Mouse (Mus musculus) T-helper 2 cell (primary cell): ENCODE measurements around the gene Gp9.

ENCODE experiments used
- in situ Hi-C: fragments of 300-600 bp; cut with MboI, MseI; formaldehyde crosslinking; loops from one replicate; pipeline ENCODE4 v1.15.1; 2025; ENCODE audit warnings: high pct_unique_total_duplicates

Gene Gp9

GRCm38 (mm10) chr6:87809144-87809543 lies 31.3 kb downstream of the Gp9 start:
- in situ Hi-C loops: loop anchor here (5.0 to 10.0 kb wide), 2 partner anchors 47 to 344 kb away; no protein-coding TSS in a partner anchor

GRCm38 (mm10) chr6:87809651-87810161 lies 31.8 kb downstream of the Gp9 start:
- in situ Hi-C loops: loop anchor here (5.0 to 10.0 kb wide), 2 partner anchors 47 to 345 kb away; no protein-coding TSS in a partner anchor

DNA sequence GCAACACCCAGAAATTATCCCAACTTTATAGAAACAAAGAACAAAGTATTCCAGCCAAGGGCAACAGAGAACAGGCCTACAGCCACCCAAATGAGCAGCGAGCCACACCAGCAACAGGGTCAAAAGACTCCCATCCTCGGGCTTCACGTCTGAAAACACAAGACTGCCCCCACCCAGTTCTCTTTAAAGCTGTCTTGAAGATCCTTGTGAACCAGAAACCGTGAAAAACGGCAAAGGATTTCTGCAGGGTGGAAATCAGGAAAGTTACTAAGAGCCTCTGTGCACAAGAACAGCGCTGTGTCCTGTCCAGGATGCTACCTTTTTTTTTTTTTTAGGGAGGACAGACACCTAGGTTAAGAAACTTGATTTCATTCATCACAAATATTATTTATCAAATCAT lies 32.4 kb downstream of the Gp9 start:
- in situ Hi-C loops: no loop called here

- in situ Hi-C loops: no loop called here
Observed at GRCm38 (mm10) chr6:87810713-87811669, 33.1 kb downstream of the Gp9 start.

GRCm38 (mm10) chr6:87811675-87812338 lies 33.9 kb downstream of the Gp9 start, which contains the start of gene Rab43:
Rab43 (minus strand) TSS chr6:87812164.
- in situ Hi-C loops: no loop called here

DNA sequence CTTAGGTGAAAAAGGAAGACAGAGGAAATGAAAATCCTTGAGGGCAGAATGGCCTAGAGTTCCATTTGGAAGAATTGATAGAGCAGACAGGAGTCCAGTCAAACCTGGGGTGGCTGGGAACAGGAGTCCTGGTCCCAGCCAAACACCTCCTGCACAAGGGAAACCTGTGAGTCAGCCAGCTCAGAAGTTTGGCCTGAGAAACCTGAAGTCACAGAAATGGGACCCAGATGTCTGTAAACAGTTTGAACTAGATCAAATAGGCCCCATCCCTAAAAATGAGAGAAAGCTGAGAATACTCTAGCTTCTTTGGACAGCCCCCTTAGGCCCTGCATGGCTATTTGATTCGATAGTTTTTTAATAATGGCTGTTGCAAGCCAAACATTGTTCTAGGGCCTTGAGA lies 34.8 kb downstream of the Gp9 start:
- in situ Hi-C loops: no loop called here

- in situ Hi-C loops: no loop called here
Observed at GRCm38 (mm10) chr6:87814486-87814885, 36.6 kb downstream of the Gp9 start.

- in situ Hi-C loops: no loop called here
Observed at GRCm38 (mm10) chr6:87820366-87820765, 42.5 kb downstream of the Gp9 start.
